Mouse (Mus musculus) hindbrain, embryonic 14.5 days (tissue): ENCODE data around the gene Pwwp2b. TPM values are rescaled to one million over a fixed set of nuclear protein-coding genes. Genes with fewer than 3 reads are reported as not detected.

ENCODE experiments used
- ATAC-seq: fragments of 200-750 bp; cut with Nextera tagmentation; 2 replicates; pipeline ENCODE4 v1.8.0; 2017; ENCODE audit warnings: moderate number of reproducible peaks, mild to moderate bottlenecking, moderate TSS enrichment, moderate library complexity; ENCODE audit not compliant: low FRiP score
- DNase-seq: peaks from one replicate; pipeline ENCODE4 v3.0.0-alpha.2; 2015; ENCODE audit warnings: low spot score
- H3K27ac ChIP-seq: fragments of 300-500 bp; sonication (generic); 2 replicates; pipeline ENCODE4 v1.5.1; 2014; ENCODE audit warnings: mild to moderate bottlenecking, moderate library complexity
- H3K27me3 ChIP-seq: fragments of 300-500 bp; sonication (generic); 2 replicates; pipeline ENCODE4 v1.6.1; 2014; ENCODE audit warnings: mild to moderate bottlenecking, low read length, mixed read lengths; ENCODE audit not compliant: control insufficient read depth, insufficient read depth
- H3K36me3 ChIP-seq: fragments of 300-500 bp; sonication (generic); replicated peaks from 2 replicates; pipeline ENCODE4 v1.6.1; 2014; ENCODE audit not compliant: control insufficient read depth, insufficient read depth
- H3K4me1 ChIP-seq: fragments of 300-500 bp; sonication (generic); replicated peaks from 2 replicates; pipeline ENCODE4 v1.6.1; 2014; ENCODE audit warnings: antibody characterized with exemption, low read length, mixed read lengths; ENCODE audit not compliant: control insufficient read depth, insufficient read depth
- H3K4me2 ChIP-seq: fragments of 300-500 bp; sonication (generic); replicated peaks from 2 replicates; pipeline ENCODE4 v1.6.1; 2014; ENCODE audit warnings: mild to moderate bottlenecking, moderate library complexity
- H3K4me3 ChIP-seq: fragments of 300-500 bp; sonication (generic); replicated peaks from 2 replicates; pipeline ENCODE4 v1.5.1; 2014; ENCODE audit warnings: mild to moderate bottlenecking, low read length
- H3K9ac ChIP-seq: fragments of 300-500 bp; sonication (generic); 2 replicates; pipeline ENCODE4 v1.6.1; 2014
- H3K9me3 ChIP-seq: fragments of 300-500 bp; sonication (generic); 2 replicates; pipeline ENCODE4 v1.6.1; 2016; ENCODE audit warnings: low read length; ENCODE audit not compliant: control insufficient read depth
- WGBS: fragments of 180-500 bp; shearing (Covaris S2); extraction: QIAGEN DNeasy Blood & Tissue Kit; methylation state at CpG from one replicate; pipeline ENCODE4 v1.1.7; 2014; 5-methylcytosine and 5-hydroxymethylcytosine counted together
- polyA plus RNA-seq: library from polyadenylated mRNA; unstranded; fragments of >200 nt; fragmentation: Nextera tagmentation; extraction: Ambion mirVana; gene quantifications from 2 replicates; pipeline ENCODE4 v1.2.1, GENCODE M21; 2014

Pwwp2b gene
- polyA plus RNA-seq, 1 experiment from 2014 or later = 5.2 TPM

- Histone ChIP-seq H3K27me3 (no peaks in the 10 kb centered on the region), H3K4me3 (no peak overlapping the region), H3K4me2 (peak overlapping the region; percentile 36), H3K36me3 (no peaks in the 10 kb centered on the region), H3K4me1 (peaks cover 7% of the 10 kb centered on the region; the same call in 1 of the 2 replicates), H3K27ac (no peak overlapping the region), H3K9ac (peak overlapping the region; percentile 24; the same call in 1 of the 2 replicates), H3K9me3 (no peaks in the 10 kb centered on the region)
- DNase-seq (no peak), ATAC-seq (no peak)
- WGBS = 12% methylated on average over 18 of the region's 18 CpGs
Observed at GRCm38 (mm10) chr7:139234426-139235188, 13.7 kb upstream of the Pwwp2b start.

GRCm38 (mm10) chr7:139235651-139236358, 12.5 kb upstream of the Pwwp2b start:
- no peaks in the 10 kb centered on the region for H3K36me3 ChIP-seq
- DNase-seq (no peak), ATAC-seq (no peak)
- H3K27ac ChIP-seq = no peak overlapping the region
- no peak overlapping the region for H3K9ac ChIP-seq
- H3K9me3 ChIP-seq = no peaks in the 10 kb centered on the region
- no peak overlapping the region for H3K4me3 ChIP-seq
- H3K4me2 ChIP-seq = no peak overlapping the region
- H3K4me1 ChIP-seq = peaks cover 7% of the 10 kb centered on the region; the same call in 1 of the 2 replicates
- H3K27me3 ChIP-seq = no peaks in the 10 kb centered on the region
- 84% methylated on average over 12 of the region's 12 CpGs for WGBS

GRCm38 (mm10) chr7:139239432-139239831, 8.8 kb upstream of the Pwwp2b start:
- H3K4me2 ChIP-seq = no peak overlapping the region
- 82% methylated on average over 3 of the region's 3 CpGs for WGBS
- no peak overlapping the region for H3K4me3 ChIP-seq
- DNase-seq = no peak
- no peak for ATAC-seq
- no peaks in the 10 kb centered on the region for H3K9me3 ChIP-seq
- peaks cover 4% of the 10 kb centered on the region; the same call in 1 of the 2 replicates for H3K4me1 ChIP-seq
- no peaks in the 10 kb centered on the region for H3K27me3 ChIP-seq
- no peak overlapping the region for H3K9ac ChIP-seq
- H3K36me3 ChIP-seq = no peaks in the 10 kb centered on the region
- H3K27ac ChIP-seq = no peak overlapping the region

GRCm38 (mm10) chr7:139246086-139246485, 2.2 kb upstream of the Pwwp2b start:
- 67% methylated on average over 5 of the region's 5 CpGs for WGBS
- no peak for ATAC-seq

GRCm38 (mm10) chr7:139246931-139247880, 1.1 kb upstream of the Pwwp2b start:
- WGBS = 3% methylated on average over 38 of the region's 38 CpGs
- Histone ChIP-seq H3K9ac (peak overlapping the region; percentile 84), H3K27ac (no peak overlapping the region), H3K9me3 (no peaks in the 10 kb centered on the region), H3K36me3 (no peaks in the 10 kb centered on the region), H3K4me1 (peaks cover 27% of the 10 kb centered on the region), H3K4me2 (peak overlapping the region; percentile 96), H3K4me3 (peak overlapping the region; percentile 72), H3K27me3 (0 out of 2 replicates have a peak, but pooled peaks cover 11% of the 10 kb centered on the region)
- peak; percentile 50 for DNase-seq
- 0 out of 2 replicates have a peak, but pooled peaks have one; percentile 16 for ATAC-seq

More at GRCm38 (mm10) chr7:139246086-139246485, 2.2 kb upstream of the Pwwp2b start:
- Histone ChIP-seq H3K4me3 (no peak overlapping the region), H3K36me3 (no peaks in the 10 kb centered on the region), H3K9ac (no peak overlapping the region), H3K9me3 (no peaks in the 10 kb centered on the region), H3K27ac (no peak overlapping the region), H3K4me2 (no peak overlapping the region), H3K27me3 (0 out of 2 replicates have a peak, but pooled peaks cover 11% of the 10 kb centered on the region), H3K4me1 (peaks cover 19% of the 10 kb centered on the region)
- no peak for DNase-seq

- Histone ChIP-seq H3K4me1 (peaks cover 38% of the 10 kb centered on the region), H3K9me3 (no peaks in the 10 kb centered on the region), H3K9ac (peak overlapping the region; percentile 84), H3K4me3 (peak overlapping the region; percentile 72), H3K36me3 (no peaks in the 10 kb centered on the region), H3K27ac (peak overlapping the region; percentile 3; the same call in 1 of the 2 replicates), H3K4me2 (peak overlapping the region; percentile 96), H3K27me3 (0 out of 2 replicates have a peak, but pooled peaks cover 11% of the 10 kb centered on the region)
- DNase-seq (no peak), ATAC-seq (peak; percentile 11)
- 2% methylated on average over 45 of the region's 45 CpGs for WGBS
Observed at GRCm38 (mm10) chr7:139248615-139249405, 528 bp downstream of the Pwwp2b start.

- Histone ChIP-seq H3K27me3 (0 out of 2 replicates have a peak, but pooled peaks cover 11% of the 10 kb centered on the region), H3K4me1 (peaks cover 38% of the 10 kb centered on the region), H3K4me3 (0 out of 2 replicates have a peak overlapping the region, but pooled peaks have one; percentile 72), H3K36me3 (no peaks in the 10 kb centered on the region), H3K27ac (no peak overlapping the region), H3K4me2 (peak overlapping the region; percentile 96), H3K9ac (peak overlapping the region; percentile 84; the same call in 1 of the 2 replicates), H3K9me3 (no peaks in the 10 kb centered on the region)
- DNase-seq = no peak
- 32% methylated on average over 7 of the region's 7 CpGs for WGBS
- no peak for ATAC-seq
Observed at GRCm38 (mm10) chr7:139249406-139250210, 1.3 kb downstream of the Pwwp2b start.
